ENCODE assay signal across 5 mouse cellular contexts in the genomic region with DNA sequence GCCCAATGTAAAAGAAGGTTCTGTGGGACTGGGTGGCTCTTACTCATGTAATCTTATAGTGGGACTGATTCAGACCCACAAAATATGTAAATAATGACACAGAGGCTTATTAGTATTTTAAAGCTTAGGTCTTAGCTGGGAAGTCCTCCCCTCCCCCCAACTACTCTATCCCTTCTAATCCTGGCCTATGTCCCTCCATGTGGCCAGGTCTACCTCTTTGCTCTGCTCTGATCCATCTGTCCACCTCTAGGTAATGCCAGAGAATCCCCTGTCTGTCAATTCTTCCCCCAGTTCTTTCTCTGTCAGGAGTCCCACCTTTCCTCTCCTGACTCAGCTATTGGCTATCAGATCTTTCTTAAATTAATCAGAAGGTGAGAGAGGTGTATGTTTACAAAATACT.
"Had no signal": no experiment of that assay in that cellular context is flagged by ENCODE, and none has a peak within 500 bp of the region (broad histone marks: within the 10 kb centered on the region; RNA-seq: fewer than 3 reads in every experiment).

No protein-coding gene starts in this region.

- DNase-seq: kidney, adult 8-10 months; kidney, postnatal 25 days; liver, embryonic 13.5 days; liver, postnatal 0 days; lung, postnatal 14 days had no signal
